Mouse (Mus musculus) CH12F3 (cell line): ENCODE results near the gene Ncoa4.
"Not testable (repeated sequence)": the region's sequence is repeated elsewhere in the genome, so short reads cannot be mapped to it uniquely, and the experiment has no call there.

ENCODE experiments used
- in situ Hi-C: fragments of 300-500 bp; cut with MboI; formaldehyde crosslinking; loops from 2 replicates; pipeline ENCODE4 v1.14.3; 2020; ENCODE audit warnings: low sequenced_read_pairs

Ncoa4 gene

GRCm38 (mm10) chr14:32159150-32159670 lies 455 bp upstream of the Ncoa4 start:
- in situ Hi-C loops: no loop called here

DNA sequence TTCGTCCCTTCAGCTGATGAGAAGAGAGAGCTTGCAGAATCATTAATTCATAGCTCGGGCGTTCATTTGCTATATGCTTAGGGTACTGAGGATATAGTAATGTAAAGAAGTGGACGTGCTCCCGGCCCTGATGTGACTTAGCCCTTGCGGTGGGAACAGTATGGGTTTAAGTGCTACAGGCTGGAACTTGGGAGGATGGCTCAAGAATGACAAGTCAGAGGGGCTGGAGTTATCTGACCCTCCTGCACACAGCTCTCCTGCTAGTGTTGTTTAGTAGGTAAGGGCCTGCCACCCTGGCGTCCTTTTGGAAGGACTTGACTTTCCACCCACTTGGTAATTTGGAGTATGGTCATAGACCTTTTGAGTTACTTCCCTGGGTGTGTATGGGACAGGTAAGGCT lies 898 bp downstream of the Ncoa4 start:
- in situ Hi-C loops: no loop called here

DNA sequence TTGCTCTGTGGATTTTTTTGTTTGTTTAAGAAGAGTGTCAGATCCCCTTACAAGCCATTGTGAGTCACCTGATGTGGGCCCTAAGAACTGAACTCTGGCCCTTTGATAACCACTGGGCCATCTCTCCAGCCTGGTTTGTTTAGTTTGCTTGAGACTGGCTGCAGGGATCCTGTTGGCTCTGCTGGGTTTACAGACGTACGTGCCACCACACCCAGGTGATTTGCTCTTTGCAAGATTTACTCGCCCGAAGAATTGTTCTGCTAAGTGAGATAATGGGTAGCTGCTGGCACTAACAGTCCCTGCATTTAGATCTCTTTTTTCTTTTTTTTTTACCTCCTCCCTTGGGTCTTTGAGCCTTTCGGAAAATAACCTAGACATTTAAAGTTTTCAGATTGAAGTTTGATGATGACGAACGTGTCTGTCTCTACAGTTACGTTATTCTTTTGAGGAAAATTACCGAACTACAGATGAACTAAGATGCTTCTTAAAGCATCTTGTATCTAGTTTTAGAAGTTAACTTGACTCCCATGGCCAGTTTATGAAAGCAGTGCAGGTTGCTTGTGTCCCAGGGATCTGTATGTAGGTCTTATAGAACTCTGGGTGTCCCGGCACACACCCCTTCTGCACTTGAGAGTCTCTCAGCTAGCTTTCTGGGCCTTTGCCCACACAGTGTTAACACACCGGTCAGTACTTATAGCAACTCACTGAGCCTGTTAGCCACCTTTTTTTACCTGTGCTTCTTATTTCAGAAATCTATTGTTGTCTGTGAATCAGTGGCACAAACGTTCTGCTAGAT lies 1.6 kb downstream of the Ncoa4 start:
- in situ Hi-C loops: no loop called here

DNA sequence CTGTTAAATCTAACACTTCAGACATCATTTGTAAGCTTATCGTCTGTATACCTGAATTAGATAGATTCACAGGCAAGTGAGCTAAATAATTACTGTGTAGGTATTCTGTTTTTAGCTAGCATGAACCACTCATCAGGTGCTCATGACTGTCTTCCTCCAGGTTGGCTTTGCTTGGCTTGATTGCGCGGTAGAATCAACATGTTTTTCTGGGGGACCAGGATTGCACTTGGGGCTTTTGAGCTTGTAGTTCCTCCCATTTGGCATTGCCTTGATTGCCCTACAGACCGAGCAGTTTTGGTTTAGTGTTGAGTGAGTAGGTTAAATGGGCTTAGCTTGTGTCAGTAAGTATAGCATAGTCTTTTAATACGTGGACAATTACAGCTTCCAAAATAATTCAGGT lies 2.6 kb downstream of the Ncoa4 start:
- in situ Hi-C loops: no loop called here

DNA sequence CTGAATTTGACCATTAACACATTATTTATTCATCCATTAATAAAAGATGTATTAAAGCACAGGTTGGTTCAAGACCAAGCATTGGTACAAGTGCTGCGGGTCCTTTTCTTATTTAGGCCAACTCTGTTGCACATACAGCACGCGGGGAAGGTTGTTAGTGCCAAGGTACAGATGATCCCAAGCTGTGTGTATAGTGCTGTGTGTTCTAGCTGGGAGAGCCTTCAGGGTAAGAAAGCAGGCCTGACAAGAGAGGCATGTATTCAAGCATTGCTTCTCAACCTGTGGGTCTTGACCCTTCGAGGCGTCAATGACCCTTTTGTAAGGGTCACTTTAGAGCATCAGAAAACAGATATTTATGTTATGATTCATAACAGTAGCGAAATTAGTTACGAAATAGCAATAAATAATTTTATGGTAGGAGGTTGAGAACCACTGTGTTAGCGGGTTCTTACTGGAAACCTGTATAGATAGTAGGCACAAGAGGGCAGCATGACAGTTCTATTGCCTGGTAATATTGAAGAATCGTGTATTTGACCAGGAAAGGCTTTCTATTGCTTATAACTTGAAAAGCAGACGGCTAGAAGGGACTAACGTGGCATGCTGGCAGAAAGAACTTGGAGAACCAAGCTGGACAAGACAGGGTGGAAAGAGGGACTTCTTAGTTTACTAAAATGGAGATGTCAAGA lies 3.7 kb downstream of the Ncoa4 start:
- in situ Hi-C loops: no loop called here

DNA sequence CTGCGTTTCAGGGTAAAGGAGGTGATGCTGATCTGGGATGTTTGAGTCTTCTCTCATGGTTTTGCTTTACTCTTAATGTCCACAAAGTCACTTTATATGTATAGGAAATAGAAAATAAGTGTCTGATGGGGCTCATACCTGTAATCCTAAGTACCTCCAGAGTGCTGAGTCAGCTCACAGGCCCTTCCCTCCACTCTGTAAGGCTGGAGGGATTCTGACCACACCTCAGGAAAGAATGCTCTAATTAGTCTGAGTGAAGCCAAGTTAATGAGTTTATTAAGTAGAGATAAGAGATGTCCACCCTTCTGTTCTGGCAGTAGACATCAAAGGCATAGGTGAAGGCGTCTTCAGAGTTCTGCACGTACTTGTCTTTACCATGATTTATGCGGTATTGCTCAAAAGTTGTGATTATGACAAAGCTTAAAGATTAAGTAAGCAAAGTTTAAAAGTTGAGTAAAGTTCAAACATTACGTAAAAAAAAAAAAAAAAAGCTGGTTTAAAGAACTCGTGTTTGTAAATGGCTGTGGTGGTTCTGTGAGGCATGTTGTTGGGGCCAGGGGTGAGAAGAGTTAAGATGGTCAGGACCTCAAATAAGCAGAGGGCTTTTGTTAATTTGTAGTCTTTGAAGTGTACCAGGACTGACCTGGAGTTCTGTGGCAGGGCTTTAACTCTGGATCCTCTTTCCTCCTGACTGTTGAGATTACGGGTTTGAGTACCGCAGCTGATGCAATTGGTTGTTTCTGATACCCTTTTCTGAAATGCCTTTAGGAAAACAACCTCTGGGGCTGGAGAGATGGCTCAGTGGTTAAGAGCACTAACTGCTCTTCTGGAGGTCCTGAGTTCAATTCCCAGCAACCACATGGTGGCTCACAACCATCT lies 4.7 kb downstream of the Ncoa4 start:
- in situ Hi-C loops: no loop called here

DNA sequence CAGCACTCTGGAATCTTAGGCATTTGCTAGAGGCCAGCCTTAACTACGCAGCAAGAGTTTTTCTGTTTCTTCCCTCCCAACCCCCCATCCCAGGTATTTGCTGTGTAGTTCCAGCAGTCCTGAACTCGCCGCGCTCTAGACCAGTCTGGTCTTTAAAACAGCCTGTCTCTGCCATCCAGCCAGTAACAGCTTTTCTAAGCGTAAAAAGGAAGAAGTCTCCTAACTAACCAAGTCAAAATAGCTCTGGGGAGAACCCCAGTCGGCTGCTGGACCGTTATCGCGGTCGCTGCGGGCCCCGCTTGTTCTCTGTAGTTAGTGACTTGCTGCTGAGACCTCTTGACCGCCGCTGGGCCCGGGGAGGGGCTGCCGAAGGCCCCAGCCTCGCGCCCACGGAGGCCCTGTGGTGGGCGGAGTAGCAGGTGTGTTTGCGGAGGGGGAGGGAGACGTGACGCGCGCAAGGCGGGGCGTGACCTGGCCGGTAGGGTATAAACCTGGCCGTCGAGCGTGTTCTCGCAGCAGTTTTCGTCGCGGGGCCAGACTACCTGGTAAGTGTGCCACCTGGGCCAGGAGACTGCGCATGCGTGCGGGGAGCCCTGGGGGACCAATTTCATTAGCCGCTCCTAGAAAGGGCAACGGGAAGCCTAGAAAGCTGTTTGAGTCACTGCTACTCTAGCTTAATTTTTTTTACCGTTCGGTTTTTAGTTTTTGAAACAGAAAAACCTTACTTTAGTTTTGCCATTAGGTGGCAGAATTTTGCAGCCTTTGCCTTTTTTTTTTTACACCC lies 5.8 kb downstream of the Ncoa4 start:
- in situ Hi-C loops: no loop called here

DNA sequence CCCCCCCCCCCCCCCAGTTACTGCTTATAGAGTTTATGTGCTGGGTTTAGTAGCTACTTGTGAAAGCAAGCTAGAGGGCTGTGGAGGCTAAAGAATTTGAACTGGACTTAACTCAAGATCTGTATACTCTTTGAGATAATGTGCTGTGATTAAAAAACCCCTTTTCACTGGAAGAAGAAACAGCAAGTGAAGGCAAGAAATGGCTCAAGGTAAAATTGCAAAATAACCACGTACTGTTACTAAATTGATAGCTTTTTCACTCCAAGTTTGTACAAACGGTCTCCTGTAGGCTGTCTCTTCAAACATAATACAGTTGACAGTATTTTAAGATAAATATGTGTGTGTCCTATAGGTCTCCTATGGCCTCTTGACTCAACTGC lies 6.4 kb downstream of the Ncoa4 start:
- in situ Hi-C loops: no loop called here

DNA sequence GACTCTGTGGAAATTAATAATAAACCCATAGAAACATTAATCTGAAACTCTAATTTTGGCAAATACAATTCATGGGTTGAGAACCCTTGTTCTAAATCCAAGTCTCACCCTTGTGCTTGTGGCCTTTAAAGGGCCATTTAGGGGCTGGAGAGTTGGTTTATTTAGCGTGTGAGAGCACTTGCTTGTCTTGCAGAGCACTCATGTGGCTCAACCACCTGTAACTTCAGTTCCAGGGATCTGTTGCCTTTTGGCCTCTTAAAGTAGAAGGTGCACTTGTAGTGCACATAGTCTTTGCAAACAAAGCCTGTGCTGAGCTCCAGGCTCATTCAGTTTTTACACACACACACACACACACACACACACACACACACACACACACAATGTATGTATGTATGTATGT lies 7.2 kb downstream of the Ncoa4 start:
- in situ Hi-C loops: no loop called here

GRCm38 (mm10) chr14:32167326-32167725 lies 7.7 kb downstream of the Ncoa4 start:
- in situ Hi-C loops: no loop called here

DNA sequence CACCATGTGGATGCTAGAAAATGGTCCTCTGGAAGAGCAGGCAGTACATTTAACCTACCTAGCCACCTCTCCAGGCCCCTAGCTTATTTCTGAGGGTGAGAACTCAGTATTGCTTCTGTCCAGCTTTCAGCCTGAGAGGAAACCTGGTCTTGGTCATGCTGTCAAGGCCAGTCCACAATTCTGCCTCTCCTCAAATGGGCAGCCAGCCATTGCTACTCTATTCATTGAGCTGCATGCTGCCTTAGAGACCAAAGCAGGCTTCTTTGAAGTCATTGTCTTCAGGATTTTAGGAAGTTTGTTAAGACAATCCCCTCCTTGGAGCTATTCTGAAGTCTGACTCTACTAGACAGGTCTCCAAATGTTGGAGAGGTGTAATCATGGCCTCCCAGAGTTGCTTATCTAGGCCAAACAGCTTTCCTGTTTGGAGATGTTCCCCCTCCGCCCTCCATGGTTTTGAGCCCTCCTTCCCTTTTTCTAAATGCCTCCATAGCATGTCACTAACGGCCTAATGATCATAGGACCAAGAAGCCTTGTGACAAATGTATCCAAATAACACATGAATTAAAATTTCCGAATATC lies 9.1 kb downstream of the Ncoa4 start:
- in situ Hi-C loops: no loop called here

- in situ Hi-C loops: no loop called here
These were observed 10.5 kb downstream of the Ncoa4 start for GRCm38 (mm10) chr14:32170137-32170536.

- in situ Hi-C loops: no loop called here
These were observed 15.6 kb downstream of the Ncoa4 start for GRCm38 (mm10) chr14:32175310-32175709.

GRCm38 (mm10) chr14:32176590-32176989 lies 16.9 kb downstream of the Ncoa4 start:
- in situ Hi-C loops: not testable (repeated sequence)

- in situ Hi-C loops: no loop called here
These were observed 19.9 kb downstream of the Ncoa4 start for GRCm38 (mm10) chr14:32179393-32180195.

GRCm38 (mm10) chr14:32180861-32181260 lies 21.2 kb downstream of the Ncoa4 start:
- in situ Hi-C loops: no loop called here

DNA sequence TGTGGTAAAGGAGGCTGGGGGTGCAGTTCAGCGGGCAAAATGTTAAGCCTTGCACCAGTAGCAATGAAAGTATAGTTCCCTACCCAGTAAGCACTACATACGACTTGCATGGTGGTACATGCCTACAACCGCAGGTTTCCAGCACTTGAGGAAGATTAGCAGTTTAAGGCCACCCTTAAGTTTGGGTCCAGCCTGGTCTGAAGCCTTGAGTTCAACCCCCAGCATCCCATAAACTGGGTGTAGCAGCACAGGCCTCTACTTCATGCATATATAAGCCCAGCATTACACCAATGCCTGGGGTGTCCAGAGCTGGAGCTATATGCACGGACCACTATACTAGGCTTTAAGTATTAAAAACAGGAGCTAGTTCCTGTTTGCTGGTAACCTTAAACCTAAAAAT lies 24.2 kb downstream of the Ncoa4 start:
- in situ Hi-C loops: no loop called here

GRCm38 (mm10) chr14:32190627-32191391 lies 31.1 kb downstream of the Ncoa4 start:
- in situ Hi-C loops: no loop called here

- in situ Hi-C loops: no loop called here
These were observed 32.3 kb downstream of the Ncoa4 start for GRCm38 (mm10) chr14:32191926-32192325.
